Mouse (Mus musculus) liver, adult (tissue): ENCODE measurements around the gene Irgc1.

Experiments used
- GATA4 ChIP-seq: IDR thresholded peaks from 2 replicates; pipeline ENCODE4 v1.6.1; 2014; ENCODE audit warnings: mild to moderate bottlenecking, low read length; ENCODE audit not compliant: insufficient replicate concordance

The Irgc1 gene

DNA sequence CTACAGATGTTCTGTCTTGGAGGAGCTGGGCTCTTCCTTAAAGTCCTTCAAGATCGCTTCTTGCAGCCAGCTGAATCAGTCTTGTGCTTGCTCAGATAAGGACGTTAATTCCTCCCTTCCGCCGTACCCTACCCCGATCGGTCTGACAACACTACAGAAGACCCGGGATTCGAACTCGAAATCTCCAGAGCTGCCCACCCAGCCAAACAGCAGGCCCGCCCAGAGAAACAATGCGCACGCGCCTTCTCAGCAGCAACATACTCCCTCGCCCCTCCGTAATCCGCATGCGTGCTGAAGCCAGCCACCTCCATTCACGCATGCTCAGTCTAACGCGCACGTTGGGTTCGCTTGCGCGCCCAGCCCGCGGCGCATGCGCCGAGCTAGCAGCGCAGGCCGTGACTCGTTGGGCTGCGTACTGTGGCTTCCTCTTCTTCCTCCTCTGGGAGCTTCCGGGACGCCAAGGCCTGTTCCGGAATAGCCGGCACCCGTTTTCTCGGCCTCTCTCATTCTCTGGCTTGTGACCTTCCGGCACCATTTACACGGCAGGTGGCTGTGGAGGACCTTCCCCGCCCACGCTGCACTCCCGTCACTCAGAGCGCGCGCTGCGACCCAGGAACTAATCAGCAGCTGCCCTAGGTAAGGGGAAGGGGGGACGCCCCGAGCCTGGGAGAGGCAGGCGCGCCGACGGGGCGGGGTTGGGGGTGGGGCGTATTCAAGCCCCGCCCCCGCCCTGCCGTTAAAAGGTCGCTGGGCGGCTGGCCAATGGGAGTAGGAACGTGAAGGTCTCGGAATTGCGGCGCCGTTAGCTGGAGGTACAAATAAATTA is 52.6 kb downstream of the Irgc1 start, which contains the start of gene Smg9:
TSS of gene Smg9 (plus strand) at position 364 of the 826 bp plus-strand sequence.
- no peak for TF ChIP-seq GATA4

DNA sequence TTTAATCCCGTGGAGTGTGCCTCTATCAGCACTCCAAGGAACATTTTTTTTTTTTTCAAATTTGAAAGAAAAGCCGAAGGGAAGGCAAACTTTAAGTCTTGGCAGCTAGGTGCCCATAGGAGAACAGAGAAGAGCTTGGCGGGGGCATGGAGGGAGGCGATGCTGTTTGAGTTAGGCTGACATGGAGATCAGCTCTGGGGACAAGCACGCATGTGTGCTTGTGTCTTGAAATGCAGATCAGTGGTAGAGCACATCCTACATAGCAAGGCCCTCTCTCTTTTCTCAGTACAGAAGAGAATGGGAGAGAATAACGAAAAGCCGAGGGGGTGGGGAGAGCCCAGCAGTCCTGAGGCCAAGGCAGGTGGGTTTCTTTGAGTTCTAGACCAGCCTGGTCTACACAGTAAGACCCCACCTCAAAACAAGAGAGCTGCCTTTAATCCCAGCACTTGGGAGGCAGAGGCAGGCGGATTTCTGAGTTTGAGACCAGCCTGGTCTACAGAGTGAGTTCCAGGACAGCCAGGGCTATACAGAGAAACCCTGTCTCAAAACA is 53.7 kb downstream of the Irgc1 start:
- TF ChIP-seq GATA4: no peak

DNA sequence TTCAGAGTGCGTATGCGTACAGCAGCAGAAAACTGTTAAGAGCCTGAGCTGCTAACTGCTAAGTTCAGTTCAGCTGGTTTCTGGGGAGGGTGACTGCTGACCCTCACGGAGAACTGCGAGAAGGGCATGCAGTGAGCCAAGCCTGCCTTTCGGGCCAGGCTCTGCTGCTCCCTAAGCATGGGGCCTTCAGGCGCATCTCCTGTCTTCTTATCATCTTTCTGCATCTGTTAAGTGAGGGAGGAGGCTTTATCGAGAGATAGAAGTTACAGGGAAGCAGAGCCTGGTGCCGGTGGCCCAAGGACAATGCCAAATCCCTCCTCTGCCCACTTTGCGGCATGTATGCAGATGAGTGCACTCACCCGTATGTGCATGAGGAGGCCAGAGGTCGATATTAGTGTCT is 55.3 kb downstream of the Irgc1 start:
- no peak for TF ChIP-seq GATA4

DNA sequence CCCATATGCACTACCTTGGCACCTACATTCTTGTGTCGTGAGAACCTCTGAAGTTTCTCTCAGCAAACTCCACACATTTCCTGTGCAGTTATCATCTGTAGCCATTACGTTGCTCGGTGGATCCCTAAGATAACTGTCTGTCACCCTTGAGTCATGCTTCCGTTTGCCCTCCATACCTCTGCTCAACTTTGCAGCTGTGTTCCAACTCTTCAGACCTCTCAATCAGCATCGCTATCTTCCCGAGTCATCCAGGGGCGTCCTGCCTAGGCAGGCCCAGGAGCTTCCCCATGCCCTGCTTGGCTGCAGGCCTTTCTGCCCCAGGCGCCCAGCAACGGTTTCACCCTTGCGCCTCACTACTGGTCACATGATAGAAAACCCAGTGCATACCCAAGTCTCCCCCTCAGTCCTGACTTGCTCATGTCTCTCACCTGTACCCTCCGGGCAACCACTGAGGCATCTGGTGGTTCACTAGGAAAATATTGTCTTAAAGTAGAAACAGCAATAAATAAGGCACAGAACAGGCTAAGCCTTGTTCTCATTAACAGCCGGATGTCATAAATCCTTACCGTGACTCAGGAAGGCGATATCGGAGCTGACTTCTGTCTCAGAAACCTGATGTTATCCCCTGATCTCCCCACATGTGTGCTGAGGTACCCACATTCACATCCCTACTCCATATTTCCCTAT is 57.5 kb downstream of the Irgc1 start:
- no peak for TF ChIP-seq GATA4

DNA sequence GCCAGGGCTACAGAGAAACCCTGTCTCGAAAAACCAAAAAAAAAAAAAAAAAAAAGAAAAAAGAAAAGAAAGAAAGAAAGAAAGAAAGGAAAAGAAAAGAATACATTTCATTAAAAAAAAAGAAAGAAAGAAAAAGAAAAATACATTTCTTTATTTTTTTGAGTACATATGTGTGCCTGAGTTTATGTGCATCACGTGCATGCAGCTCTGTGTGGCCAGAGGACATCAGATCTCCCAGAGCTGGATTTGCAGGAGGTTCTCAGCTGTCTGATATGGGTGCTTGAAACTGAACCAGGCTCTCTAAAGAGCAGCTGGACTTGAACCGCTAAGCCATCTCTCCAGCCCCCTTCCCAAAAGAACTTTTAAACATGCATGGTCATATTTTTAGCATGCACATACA is 58.0 kb downstream of the Irgc1 start:
- no peak for TF ChIP-seq GATA4

DNA sequence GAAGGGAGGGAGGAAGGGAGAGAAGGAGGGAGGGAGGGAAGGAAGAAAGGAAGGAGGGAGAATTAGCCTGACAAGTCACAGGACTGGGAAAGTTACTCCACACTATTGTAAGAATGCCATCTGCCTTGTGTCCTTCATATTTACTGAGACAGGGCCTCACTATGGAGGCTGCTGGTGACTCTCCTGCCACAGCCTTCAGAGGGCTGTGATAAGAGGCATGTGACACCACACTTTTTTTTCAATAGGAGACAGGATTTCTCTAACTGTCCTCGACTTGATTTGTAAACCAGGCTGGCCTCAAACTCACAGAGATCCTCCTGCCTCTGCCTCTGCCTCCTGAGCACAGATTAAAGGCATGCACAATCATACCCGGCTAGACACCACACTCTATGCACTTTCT is 60.4 kb downstream of the Irgc1 start:
- no peak for TF ChIP-seq GATA4

DNA sequence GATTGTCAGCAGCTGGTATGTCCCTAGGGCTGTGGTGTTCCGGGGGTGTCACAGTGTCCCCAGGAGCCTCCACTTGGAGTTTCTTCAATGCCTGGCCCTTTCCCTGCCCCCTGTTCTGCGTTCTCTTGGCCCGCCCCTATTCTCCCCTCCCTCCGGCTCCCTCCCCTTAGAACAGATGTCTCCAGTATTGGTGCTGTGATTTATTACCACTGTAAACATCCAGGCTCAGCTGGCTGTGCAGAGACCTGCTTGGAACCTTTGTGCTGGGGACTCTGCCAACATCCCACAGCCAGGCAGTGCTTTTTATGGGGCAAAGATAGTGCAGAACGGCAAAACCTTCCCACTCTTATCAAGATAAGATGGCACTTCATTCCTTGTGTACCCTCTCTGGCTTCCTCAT is 61.0 kb downstream of the Irgc1 start:
- no peak for TF ChIP-seq GATA4

DNA sequence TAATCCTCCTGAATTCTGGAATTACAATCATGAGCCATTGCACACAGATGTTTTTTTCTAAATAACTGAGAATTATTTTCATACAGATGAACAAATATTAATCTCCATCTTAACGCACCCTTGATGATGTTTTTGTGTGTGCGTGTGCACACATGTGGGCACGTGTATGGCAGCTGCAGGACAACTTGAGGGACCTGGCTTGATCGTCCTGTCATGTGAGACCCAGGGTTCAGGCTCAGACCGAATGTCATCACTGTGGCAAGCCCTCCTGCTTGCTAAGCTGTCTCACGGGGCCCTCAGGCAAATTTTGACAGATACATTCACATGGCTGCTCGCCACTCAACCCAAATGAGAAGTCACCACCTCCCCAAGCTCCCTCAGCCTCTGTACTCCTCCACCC is 61.6 kb downstream of the Irgc1 start:
- no peak for TF ChIP-seq GATA4

DNA sequence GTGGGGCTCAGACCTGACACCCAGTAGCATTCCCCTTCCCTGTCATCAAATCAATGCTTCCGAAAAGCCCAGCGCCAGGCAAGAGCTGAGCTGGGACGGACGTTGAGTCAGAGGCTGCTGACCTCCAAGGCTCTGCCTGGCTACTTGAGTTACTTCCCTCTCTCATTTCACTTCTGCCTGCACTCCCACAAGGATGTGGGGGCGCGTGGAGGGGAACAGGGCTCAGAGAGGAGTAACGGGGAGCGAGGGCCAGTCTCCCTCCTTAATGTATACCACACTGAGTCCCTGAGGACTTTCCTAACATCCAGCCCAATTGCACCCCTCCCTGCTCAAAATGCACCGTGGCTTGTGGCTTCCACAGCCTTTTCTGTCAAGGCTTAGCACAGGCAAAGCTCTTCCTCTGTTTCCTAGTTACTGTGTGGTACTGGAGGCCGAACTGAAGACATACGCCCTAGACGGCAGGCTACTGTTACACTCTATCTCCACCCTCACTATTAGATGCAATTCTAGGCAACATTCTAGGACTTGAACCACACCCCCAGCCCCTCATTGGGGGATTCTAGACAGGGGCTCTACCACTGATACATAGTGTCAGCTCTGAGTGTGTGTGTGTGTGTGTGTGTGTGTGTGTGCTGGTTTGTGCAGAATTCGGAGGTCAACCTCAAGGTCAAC is 62.4 kb downstream of the Irgc1 start:
- TF ChIP-seq GATA4: no peak

DNA sequence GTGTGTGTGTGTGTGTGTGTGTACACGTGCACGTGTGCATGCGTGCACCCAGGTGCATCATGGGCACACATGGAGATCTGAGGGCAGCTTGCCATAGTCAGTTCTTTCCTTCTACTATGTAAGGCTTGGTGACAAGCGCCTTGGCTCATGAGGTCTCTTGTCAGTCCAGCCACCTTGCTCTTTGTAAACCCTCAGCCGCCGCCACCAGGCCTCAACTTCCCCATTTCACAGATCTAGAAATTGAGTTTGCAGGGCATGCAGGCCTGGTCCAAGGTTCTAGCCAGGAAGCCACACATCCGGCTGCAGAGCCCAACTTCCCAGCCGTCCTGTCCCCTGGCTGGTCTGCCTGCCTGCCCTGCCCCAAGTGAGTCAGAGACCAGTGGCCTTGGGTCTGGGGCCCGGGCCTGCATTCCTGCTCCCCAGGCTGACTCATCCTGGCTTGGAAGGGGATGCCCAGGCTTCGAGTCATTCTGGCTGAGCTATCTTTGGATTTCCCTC is 65.0 kb downstream of the Irgc1 start:
- TF ChIP-seq GATA4: no peak

DNA sequence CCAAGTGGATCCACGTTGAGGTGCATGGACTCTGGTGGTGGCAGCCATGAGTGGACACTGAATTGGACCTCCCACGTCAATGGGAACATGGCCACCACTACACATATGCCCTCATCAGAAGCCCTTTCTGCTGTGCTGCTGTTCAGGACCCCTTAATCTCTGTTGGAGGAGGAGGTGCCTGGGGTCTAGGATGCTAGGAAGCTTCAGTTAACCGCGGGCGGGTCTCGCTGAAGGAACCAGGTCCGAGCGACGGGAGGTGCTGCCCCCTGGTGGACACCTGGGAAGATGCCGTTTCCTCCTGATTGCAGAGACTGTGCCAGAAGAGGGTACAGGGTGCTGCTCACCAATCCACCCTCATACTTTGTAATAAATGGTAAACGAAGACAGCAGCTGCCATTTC is 67.3 kb downstream of the Irgc1 start:
- no peak for TF ChIP-seq GATA4

DNA sequence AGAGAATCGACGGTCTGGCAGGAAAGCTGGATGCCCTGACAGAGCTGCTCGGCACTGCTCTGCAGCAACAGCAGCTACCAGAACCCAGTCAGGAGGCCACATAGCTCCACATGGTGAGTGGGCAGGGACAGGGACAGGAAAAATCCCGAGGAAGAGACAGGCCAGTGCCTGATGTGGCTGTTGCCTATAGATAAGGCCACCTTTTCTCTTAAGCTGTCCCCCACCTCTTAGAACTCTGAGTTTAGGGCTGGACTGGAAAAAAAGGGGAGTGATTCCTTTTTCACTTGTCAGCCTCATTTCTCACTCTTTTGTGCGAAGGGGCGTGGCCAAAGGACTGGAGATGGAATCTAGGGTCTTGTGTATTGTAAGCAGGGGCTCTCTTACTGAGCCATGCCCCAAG is 68.0 kb downstream of the Irgc1 start:
- no peak for TF ChIP-seq GATA4

DNA sequence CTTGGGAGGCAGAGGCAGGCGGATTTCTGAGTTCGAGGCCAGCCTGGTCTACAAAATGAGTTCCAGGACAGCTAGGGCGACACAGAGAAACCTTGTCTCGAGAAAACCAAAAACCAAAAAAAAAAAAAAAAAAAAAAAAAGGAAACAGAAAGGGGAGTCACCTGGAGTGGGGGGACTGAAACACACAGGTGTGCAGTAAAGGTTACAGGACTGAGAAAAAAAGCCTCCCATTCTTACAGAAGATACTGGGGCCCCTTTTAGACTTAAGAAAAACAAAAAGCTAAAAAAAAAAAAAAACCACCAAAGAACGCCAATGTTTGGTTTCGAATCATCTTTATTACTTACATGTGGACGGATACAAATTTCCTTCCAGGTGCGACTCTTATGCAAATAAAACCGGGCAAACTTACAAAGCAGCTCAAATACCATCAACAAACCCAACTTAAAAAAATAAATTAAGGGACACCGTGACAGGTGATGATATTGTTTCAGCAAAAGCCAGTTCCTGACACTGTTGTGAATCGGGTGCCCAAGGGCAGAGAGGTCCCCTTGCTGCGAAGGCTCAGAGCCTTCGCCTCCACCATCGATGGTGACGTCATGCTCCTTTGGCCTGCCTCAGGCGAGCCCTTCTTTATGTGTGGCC is 69.2 kb downstream of the Irgc1 start:
- no peak for TF ChIP-seq GATA4
